Mouse (Mus musculus): ENCODE measurements around the gene Etfa. TPM values are rescaled to one million over a fixed set of nuclear protein-coding genes. Genes with fewer than 3 reads are reported as not detected.

Etfa gene
- polyA plus RNA-seq, 1 experiment, result 93.6 TPM

- no peak for TF ChIP-seq GATA1 (IDR thresholded peaks at IDR 0.05; ENCODE audit: low read length)
Measured at GRCm38 (mm10) chr9:55540391-55540770, 28.3 kb upstream of the Etfa start.

DNA sequence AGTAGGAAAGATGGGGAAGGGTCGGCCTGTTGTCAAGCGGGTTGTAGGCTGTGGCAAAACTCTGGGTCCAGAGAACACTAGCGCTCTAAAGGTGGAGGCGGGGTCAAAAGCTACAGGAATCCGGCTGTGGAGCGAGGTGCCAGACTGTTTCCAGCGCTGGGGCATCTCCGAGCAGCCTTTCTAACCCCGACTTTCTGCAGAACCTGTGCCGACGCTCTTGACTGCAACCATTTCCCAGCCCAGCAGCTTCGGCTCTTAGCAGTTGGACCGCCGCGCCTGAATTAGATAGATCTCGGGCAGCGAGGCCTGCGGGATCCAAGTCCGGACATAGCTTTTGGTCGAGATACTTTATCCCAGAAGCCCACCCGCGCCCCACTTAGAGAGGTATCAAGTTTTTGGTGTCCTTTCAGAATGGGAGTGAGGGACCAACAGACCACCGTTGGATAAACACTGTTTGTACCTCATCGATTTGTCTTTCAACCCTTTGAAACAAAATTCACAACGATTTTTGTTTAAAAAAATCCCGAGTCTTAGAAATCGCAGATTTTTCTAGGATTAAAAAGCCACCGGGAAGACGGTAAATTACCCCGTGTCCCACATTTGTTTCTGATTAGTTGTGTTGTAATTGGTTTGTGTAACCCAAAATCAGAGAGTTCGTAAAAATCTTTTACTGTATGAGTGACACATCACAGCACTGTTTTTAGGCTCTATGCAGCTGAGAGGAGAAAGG is 27.8 kb upstream of the Etfa start:
- no peak for TF ChIP-seq GATA1 (IDR thresholded peaks at IDR 0.05; ENCODE audit: low read length)

DNA sequence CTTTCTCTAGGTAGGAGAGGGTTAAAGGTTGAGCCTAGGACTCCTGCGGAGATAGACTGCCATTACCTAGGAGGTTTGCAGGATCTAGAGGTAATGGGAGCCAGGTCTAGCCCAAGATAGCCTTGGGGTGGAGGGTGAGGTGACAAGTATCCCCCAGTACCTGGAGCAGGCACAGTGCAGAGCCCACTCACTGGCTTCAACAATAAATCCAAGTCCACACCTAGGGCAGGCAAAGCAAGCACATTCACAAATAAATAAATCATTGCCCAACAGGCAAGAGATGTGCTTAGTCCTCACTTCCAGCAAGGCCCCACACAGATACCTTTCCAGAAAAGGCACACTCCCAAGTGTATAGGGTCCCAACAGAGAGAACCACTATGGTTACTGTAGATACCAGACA is 27.0 kb upstream of the Etfa start:
- no peak for TF ChIP-seq GATA1 (IDR thresholded peaks at IDR 0.05; ENCODE audit: low read length)

- no peak for TF ChIP-seq GATA1 (IDR thresholded peaks at IDR 0.05; ENCODE audit: low read length)
Measured at GRCm38 (mm10) chr9:55538377-55538776, 26.3 kb upstream of the Etfa start, which contains the start of gene Isl2. Isl2 (plus strand) TSS chr9:55538672.

- no peak for TF ChIP-seq GATA1 (IDR thresholded peaks at IDR 0.05; ENCODE audit: low read length)
Measured at GRCm38 (mm10) chr9:55535907-55536306, 23.9 kb upstream of the Etfa start.

DNA sequence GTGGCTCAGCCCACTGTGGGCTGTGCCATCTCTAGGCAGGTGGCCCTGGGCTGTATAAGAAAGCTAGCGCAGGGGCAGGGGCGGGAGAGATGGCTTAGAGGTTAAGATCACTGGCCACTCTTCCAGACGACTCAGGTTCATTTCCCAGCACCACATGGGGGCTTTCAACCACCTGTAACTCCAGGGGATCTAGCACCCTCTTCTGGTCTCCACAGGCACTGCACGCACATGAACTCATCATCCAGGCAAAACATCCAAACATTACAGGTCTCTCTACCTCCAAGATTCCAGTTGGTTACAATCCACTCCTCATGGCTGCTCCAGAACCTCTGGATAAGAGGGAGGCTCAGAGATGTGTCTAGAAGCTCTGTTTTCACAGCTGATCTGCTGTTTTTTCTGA is 13.7 kb upstream of the Etfa start:
- no peak for TF ChIP-seq GATA1 (IDR thresholded peaks at IDR 0.05; ENCODE audit: low read length)

- TF ChIP-seq GATA1 (IDR thresholded peaks at IDR 0.05; ENCODE audit: low read length), result no peak
Measured at GRCm38 (mm10) chr9:55511521-55511993, 486 bp downstream of the Etfa start.

GRCm38 (mm10) chr9:55510651-55511235 is 1.3 kb downstream of the Etfa start:
- TF ChIP-seq GATA1 (IDR thresholded peaks at IDR 0.05; ENCODE audit: low read length), result no peak

GRCm38 (mm10) chr9:55509731-55510130 is 2.3 kb downstream of the Etfa start:
- TF ChIP-seq GATA1 (IDR thresholded peaks at IDR 0.05; ENCODE audit: low read length), result no peak

DNA sequence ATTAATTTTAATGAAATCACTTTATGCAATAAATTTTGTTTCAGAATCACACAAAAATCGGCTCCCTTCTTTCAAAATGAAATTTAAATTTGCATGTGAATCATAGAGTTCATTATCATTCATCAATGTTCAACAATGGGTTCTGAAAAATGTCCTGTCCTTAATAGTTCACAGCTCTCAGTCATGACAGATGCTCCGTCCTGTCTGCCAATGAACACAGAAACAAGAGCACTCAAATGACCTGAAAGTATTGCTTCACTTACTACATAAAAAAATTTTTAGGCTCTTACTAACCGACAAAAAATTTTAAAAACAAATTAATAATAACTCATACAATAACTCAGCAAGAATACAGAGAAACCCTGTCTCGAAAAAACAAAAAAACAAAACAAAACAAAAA is 3.3 kb downstream of the Etfa start:
- no peak for TF ChIP-seq GATA1 (IDR thresholded peaks at IDR 0.05; ENCODE audit: low read length)

- TF ChIP-seq GATA1 (IDR thresholded peaks at IDR 0.05; ENCODE audit: low read length), result no peak
Measured at GRCm38 (mm10) chr9:55507922-55508321, 4.1 kb downstream of the Etfa start.

DNA sequence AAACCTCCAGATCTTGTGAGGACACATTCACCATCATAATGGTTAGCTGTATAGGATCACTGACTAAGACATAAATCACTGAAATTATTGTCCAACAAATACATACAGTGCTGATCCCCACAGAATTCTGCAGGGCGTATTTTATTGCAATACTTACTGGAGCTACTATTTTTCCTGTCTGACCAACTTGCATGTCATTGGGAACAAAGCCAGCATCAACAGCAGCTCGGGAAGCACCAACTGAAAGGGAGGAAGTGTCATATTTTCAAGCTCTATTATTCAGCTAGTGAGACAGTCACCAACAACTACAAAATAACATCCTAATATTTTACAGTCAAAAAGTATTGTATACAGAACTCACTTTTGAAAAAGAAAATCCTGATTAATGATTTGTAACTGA is 29.9 kb downstream of the Etfa start:
- TF ChIP-seq GATA1 (IDR thresholded peaks at IDR 0.05; ENCODE audit: low read length), result no peak

DNA sequence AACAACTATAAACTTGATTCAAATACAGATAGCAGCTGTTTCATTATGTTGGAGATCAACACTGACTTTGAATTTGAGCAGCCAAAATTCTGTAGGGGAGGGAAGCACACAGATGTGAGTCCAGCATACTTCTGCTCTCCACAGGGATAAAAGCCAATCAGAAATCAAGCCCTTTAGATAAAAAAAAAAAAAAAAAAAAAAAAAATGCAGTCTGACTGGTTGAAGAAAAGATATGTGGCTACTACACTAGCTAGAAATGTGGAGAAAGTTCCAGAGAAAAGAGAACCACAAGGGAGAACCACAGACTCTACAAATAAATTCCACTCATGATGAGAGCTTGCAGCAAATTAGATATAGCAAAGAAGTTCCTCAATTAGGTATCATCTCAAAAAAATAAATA is 33.3 kb downstream of the Etfa start:
- no peak for TF ChIP-seq GATA1 (IDR thresholded peaks at IDR 0.05; ENCODE audit: low read length)

- TF ChIP-seq GATA1 (IDR thresholded peaks at IDR 0.05; ENCODE audit: low read length), result no peak
Measured at GRCm38 (mm10) chr9:55476084-55476483, 36.0 kb downstream of the Etfa start.

- no peak for TF ChIP-seq GATA1 (IDR thresholded peaks at IDR 0.05; ENCODE audit: low read length)
Measured at GRCm38 (mm10) chr9:55468397-55468796, 43.6 kb downstream of the Etfa start.

DNA sequence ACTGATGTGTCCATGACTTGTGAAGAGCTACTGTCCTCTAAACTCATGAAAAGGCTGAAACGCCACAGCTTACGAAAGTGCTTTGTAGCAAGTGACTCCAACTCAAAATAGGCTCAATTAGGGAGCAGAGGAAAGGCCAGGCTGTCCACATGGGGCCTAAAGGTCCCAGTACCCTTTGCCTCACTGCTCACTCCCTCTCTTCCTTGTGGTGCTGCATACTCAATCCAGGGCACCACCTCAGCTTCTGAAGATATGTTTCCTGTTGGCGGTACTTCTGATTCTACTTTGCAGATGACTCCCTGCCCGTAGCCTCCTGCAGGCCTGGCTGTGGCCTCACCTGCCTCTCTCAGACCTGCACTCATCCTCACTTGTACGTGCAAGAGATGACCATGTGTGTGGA is 58.7 kb downstream of the Etfa start:
- no peak for TF ChIP-seq GATA1 (IDR thresholded peaks at IDR 0.05; ENCODE audit: low read length)

GRCm38 (mm10) chr9:55452906-55453305 is 59.1 kb downstream of the Etfa start:
- no peak for TF ChIP-seq GATA1 (IDR thresholded peaks at IDR 0.05; ENCODE audit: low read length)
